Mouse (Mus musculus): Measurements from ENCODE around the gene Lrrc29.

GRCm38 (mm10) chr8:105331931-105332330, 5.9 kb upstream of the Lrrc29 start:
- TF ChIP-seq CTCF (IDR thresholded peaks at IDR 0.05; ENCODE audit: insufficient read depth, low read length) (no peak), POLR2A (IDR thresholded peaks at IDR 0.05; ENCODE audit: borderline replicate concordance, extremely low read depth, low read depth, low read length) (no peak)
